Mouse (Mus musculus) ES-E14 (cell line): ENCODE results near the gene Syt3. TPM values are rescaled to one million over a fixed set of nuclear protein-coding genes. Genes with fewer than 3 reads are reported as not detected.

Source experiments
- DNase-seq: peaks from one replicate; pipeline ENCODE4 v3.0.0-alpha.2; 2013; ENCODE audit warnings: low read depth, low spot score
- H3K27ac ChIP-seq: 2 replicates; pipeline ENCODE4 v1.5.1; 2012; ENCODE audit warnings: low read depth, mild to moderate bottlenecking, low read length, moderate library complexity, mixed read lengths; ENCODE audit not compliant: poor library complexity, insufficient read depth, severe bottlenecking
- H3K36me3 ChIP-seq: 2 replicates; pipeline ENCODE4 v1.6.1; 2012; ENCODE audit warnings: mild to moderate bottlenecking, low read length, moderate library complexity, mixed read lengths; ENCODE audit not compliant: control insufficient read depth, poor library complexity, insufficient read depth, severe bottlenecking
- H3K4me1 ChIP-seq, 2 experiments: fragments of 150-350 bp in 1 of 2; sonication (generic) in 1 of 2; 2 replicates each; pipeline ENCODE4 v1.6.1; 2012; ENCODE audit warnings: low read length in 2 of 2, mild to moderate bottlenecking in 1 of 2, mixed read lengths in 1 of 2; ENCODE audit not compliant: control insufficient read depth in 2 of 2, insufficient read depth in 2 of 2, poor library complexity in 1 of 2
- H3K4me3 ChIP-seq, 2 experiments: fragments of 150-350 bp in 1 of 2; sonication (generic) in 1 of 2; 2 replicates each; pipeline ENCODE4 v1.5.1; 2012; ENCODE audit warnings: low read length in 2 of 2, low read depth in 1 of 2, mild to moderate bottlenecking in 1 of 2, mixed read lengths in 1 of 2; ENCODE audit not compliant: insufficient read depth in 1 of 2, poor library complexity in 1 of 2, severe bottlenecking in 1 of 2
- H3K9ac ChIP-seq: 2 replicates; pipeline ENCODE4 v1.6.1; 2012; ENCODE audit warnings: low read depth, mild to moderate bottlenecking, low read length, mixed read lengths; ENCODE audit not compliant: poor library complexity, insufficient read depth, severe bottlenecking
- H3K9me3 ChIP-seq: fragments of 150-350 bp; sonication (generic); 2 replicates; pipeline ENCODE4 v1.6.1; 2012; ENCODE audit warnings: low read depth, mild to moderate bottlenecking, low read length; ENCODE audit not compliant: control insufficient read depth, insufficient read depth
- CHD2 ChIP-seq: IDR thresholded peaks from 2 replicates; pipeline ENCODE4 v1.6.1; 2014; ENCODE audit warnings: mild to moderate bottlenecking, low read depth, low read length, inconsistent platforms
- HCFC1 ChIP-seq: IDR thresholded peaks from 2 replicates; pipeline ENCODE4 v1.6.1; 2012; ENCODE audit warnings: low read length, inconsistent platforms, borderline replicate concordance; ENCODE audit not compliant: insufficient read depth
- MAFK ChIP-seq: IDR thresholded peaks from 2 replicates; pipeline ENCODE4 v1.6.1; 2014; ENCODE audit warnings: mild to moderate bottlenecking, low read depth, low read length, inconsistent platforms; ENCODE audit not compliant: insufficient read depth
- ZC3H11A ChIP-seq: IDR thresholded peaks from 2 replicates; pipeline ENCODE4 v1.6.1; 2012; ENCODE audit warnings: low read depth, mild to moderate bottlenecking, inconsistent platforms, low read length, borderline replicate concordance
- ZNF384 ChIP-seq: IDR thresholded peaks from 2 replicates; pipeline ENCODE4 v1.6.1; 2012; ENCODE audit warnings: low read depth, low read length, inconsistent platforms
- in situ Hi-C, 2 experiments: fragments of 600-800 bp; cut with MboI; formaldehyde crosslinking; loops; one replicate each; pipeline ENCODE4 v1.15.1; 2025; ENCODE audit warnings: low sequenced_read_pairs in 2 of 2, inconsistent platforms in 1 of 2; ENCODE audit not compliant: unreplicated experiment in 2 of 2
- total RNA-seq: library from RNA; depleted of rRNA; stranded (reverse); fragments of 300-350 nt; gene quantifications from 2 replicates; pipeline ENCODE4 v1.2.3, GENCODE M21; 2012; rRNA removed

The Syt3 gene
- total RNA-seq, 1 experiment, result 5.8 TPM

DNA sequence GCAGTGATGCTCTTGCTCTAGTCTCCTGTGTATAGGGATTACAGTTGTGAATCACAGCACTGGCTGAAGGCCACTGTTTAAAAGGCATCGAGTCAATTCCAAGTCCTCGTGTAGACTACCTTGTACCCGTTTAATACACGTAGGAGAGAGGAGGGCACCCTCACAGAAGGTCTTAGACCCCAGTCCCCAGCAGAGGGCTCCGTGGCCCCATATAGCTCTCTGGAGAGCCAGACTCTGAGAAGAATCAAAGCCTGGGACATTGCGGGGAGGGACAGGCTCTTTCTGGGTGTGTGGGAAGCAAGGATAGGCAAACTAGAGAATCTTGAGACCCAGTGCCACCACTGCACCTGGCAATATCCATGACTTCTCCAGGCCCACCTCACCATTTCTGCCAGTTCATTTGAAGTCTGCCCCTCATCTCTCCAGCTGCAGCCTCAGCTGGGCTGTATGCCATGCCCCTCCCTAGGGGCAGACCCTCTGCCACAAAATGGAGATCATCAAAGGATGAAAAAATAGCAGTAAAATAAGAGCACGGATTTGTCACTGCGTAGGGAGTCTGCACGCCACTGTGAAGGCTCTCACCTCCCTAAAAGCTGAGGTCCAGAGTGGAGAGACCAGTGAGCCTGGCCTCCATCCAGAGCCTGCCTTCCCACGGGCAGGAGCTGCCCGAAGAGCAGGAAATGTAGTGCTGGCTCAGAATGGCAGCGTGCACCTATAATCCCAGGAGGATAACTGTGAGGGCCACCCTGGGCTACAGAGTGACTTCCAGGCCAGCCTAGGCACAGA, 62.4 kb downstream of the Syt3 start:
- DNase-seq, result no peak

More for the DNA sequence above, 62.4 kb downstream of the Syt3 start:
- Histone ChIP-seq H3K4me3 (no peak overlapping the region), H3K9me3 (no peaks in the 10 kb centered on the region), H3K36me3 (no peaks in the 10 kb centered on the region), H3K4me1 (peaks cover 1 to 28% of the 10 kb centered on the region in 2 experiments; a peak in 2 of 4 replicates), H3K27ac (no peak overlapping the region), H3K9ac (no peak overlapping the region)
- in situ Hi-C loops, result loop anchor here in 1 of 2 experiments (25.0 kb wide), 1 partner anchor 184 kb away; the partner anchor contains the start of genes Acp4 and Gm15517
- no peak for TF ChIP-seq MAFK
- no peak for TF ChIP-seq CHD2
- no peak for TF ChIP-seq HCFC1
- no peak for TF ChIP-seq ZNF384
- TF ChIP-seq ZC3H11A, result no peak

Other genes with a start within 250 kb of the Syt3 start
- gene Klk1b16, start 247.3 kb upstream of the Syt3 start, total RNA-seq, result not detected in 2 replicates
- gene Klk1b24, start 195.9 kb upstream of the Syt3 start, total RNA-seq, result not detected in 2 replicates
- 0.40 TPM in 1 of 2 replicates, not detected in the other for gene Klk1b3, start 185.9 kb upstream of the Syt3 start, total RNA-seq
- not detected in 2 replicates for gene Klk1b4, start 176.7 kb upstream of the Syt3 start, total RNA-seq
- gene Klk1b5, start 168.2 kb upstream of the Syt3 start, total RNA-seq, result not detected in 2 replicates
- gene Klk1, start 158.7 kb upstream of the Syt3 start, total RNA-seq, result 4.0 and 5.8 TPM in 2 replicates
- not detected in 2 replicates for gene Gm36864, start 147.9 kb upstream of the Syt3 start, total RNA-seq
- 0.42 and 0.58 TPM in 2 replicates for gene 1700028J19Rik, start 137.4 kb upstream of the Syt3 start, total RNA-seq
- 127 and 194 TPM in 2 replicates for gene 2410002F23Rik, start 137.4 kb upstream of the Syt3 start, total RNA-seq
- gene Acp4, start 126.7 kb upstream of the Syt3 start, total RNA-seq, result 0.18 and 0.58 TPM in 2 replicates
- 1.4 TPM in 1 of 2 replicates, not detected in the other for gene Gm15517, start 122.7 kb upstream of the Syt3 start, total RNA-seq
- gene Clec11a, start 77.2 kb upstream of the Syt3 start, total RNA-seq, result 2.2 TPM in 2 replicates
- gene Shank1, start 73.8 kb upstream of the Syt3 start, total RNA-seq, result 1.0 and 1.5 TPM in 2 replicates
- gene 1700008O03Rik, start 1.7 kb downstream of the Syt3 start, total RNA-seq, result 1.4 and 4.8 TPM in 2 replicates
- 0.18 TPM in 1 of 2 replicates, not detected in the other for gene Lrrc4b, start 44.9 kb downstream of the Syt3 start, total RNA-seq
- not detected in 2 replicates for gene Aspdh, start 81.3 kb downstream of the Syt3 start, total RNA-seq
- gene Josd2, start 83.9 kb downstream of the Syt3 start, total RNA-seq, result 18.6 and 18.9 TPM in 2 replicates
- gene Emc10, start 112.4 kb downstream of the Syt3 start, total RNA-seq, result 64.2 and 104 TPM in 2 replicates
- 3.4 and 4.2 TPM in 2 replicates for gene Fam71e1, start 112.5 kb downstream of the Syt3 start, total RNA-seq
- 0.80 and 1.6 TPM in 2 replicates for gene Mybpc2, start 140.6 kb downstream of the Syt3 start, total RNA-seq
- 0.67 and 0.90 TPM in 2 replicates for gene Spib, start 148.0 kb downstream of the Syt3 start, total RNA-seq
- 108 and 156 TPM in 2 replicates for gene Pold1, start 164.7 kb downstream of the Syt3 start, total RNA-seq
- gene Nr1h2, start 169.8 kb downstream of the Syt3 start, total RNA-seq, result 78.5 and 144 TPM in 2 replicates
- gene Napsa, start 188.3 kb downstream of the Syt3 start, total RNA-seq, result 13.7 and 52.5 TPM in 2 replicates
- 9.5 and 12.4 TPM in 2 replicates for gene Kcnc3, start 206.6 kb downstream of the Syt3 start, total RNA-seq